Mouse (Mus musculus): Measurements from ENCODE around the gene Scgb1a1. TPM values are rescaled to one million over a fixed set of nuclear protein-coding genes. Genes with fewer than 3 reads are reported as not detected.

Gene Scgb1a1
- polyA plus RNA-seq, 1 experiment from 2014 or later: not detected

DNA sequence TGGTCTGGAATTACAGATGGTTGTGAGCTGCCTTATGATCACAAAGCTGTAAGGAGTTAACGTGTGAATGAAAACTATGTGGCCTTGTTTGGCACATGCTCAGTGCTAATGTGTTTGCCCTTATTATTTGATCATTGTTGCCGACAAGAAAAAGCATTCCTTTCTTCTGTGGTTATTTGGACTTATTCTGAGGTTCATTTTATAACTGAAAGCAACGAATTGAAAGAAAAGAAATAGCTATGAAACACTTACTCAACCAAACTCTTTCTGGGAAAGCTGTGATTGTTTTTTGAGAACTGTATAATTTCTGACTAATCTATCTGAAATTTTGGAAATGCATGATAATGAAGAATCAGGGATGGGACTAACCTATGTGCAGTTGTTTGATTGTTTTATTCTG, 52.7 kb downstream of the Scgb1a1 start:
- no peak for ATAC-seq (ENCODE audit: extremely low read depth, insufficient number of reproducible peaks, low FRiP score, low TSS enrichment)
- WGBS: 71% methylated on average over 3 of the region's 3 CpGs
- H3K36me3 ChIP-seq: no peaks in the 10 kb centered on the region

DNA sequence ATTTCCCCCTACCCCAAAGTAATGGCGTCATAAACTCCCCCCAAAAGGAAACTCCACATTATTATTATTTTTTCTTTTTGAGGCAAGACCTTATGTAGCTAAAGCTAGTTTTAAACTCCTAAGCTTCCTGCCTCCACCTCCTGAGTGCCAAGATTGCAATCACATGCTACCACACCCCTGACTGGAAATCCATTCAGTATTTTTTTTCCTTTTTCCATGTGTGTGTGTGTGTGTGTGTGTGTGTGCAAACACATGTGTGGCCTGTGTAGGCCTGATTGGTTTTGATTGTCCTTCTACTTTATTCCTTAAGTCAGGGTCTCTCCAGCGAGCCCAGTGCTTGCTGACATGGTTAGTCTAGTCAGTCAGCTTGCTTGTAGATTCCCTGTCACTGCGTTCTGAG, 53.3 kb downstream of the Scgb1a1 start:
- Histone ChIP-seq H3K36me3 (no peaks in the 10 kb centered on the region), H3K27ac (replicated peaks) (no peak overlapping the region), H3K4me1 (peaks cover 39% of the 10 kb centered on the region), H3K27me3 (replicated peaks) (no peaks in the 10 kb centered on the region), H3K4me2 (no peak overlapping the region), H3K9me3 (no peaks in the 10 kb centered on the region), H3K9ac (no peak overlapping the region), H3K4me3 (no peak overlapping the region)
- ATAC-seq (ENCODE audit: extremely low read depth, insufficient number of reproducible peaks, low FRiP score, low TSS enrichment): no peak
- WGBS: 87% methylated on average over 3 of the region's 3 CpGs

More for the DNA sequence above, 52.7 kb downstream of the Scgb1a1 start:
- no peak overlapping the region for H3K9ac ChIP-seq
- H3K4me2 ChIP-seq: no peak overlapping the region
- no peaks in the 10 kb centered on the region for H3K27me3 ChIP-seq (replicated peaks)
- no peak overlapping the region for H3K4me3 ChIP-seq
- H3K9me3 ChIP-seq: no peaks in the 10 kb centered on the region
- peaks cover 39% of the 10 kb centered on the region for H3K4me1 ChIP-seq
- no peak overlapping the region for H3K27ac ChIP-seq (replicated peaks)

Other genes with a start within 250 kb of the Scgb1a1 start
- gene Gng3, start 248.8 kb downstream of the Scgb1a1 start, polyA plus RNA-seq (2015; fragmentation: Nextera tagmentation; extraction: Ambion mirVana): 2.2 TPM in 2 replicates
- gene Lrrn4cl, start 237.2 kb downstream of the Scgb1a1 start, polyA plus RNA-seq (2015; fragmentation: Nextera tagmentation; extraction: Ambion mirVana): 0.79 and 0.88 TPM in 2 replicates
- 112 and 139 TPM in 2 replicates for gene Ubxn1, start 216.5 kb downstream of the Scgb1a1 start, polyA plus RNA-seq (2015; fragmentation: Nextera tagmentation; extraction: Ambion mirVana)
- 56.6 and 62.6 TPM in 2 replicates for gene Uqcc3, start 207.0 kb downstream of the Scgb1a1 start, polyA plus RNA-seq (2015; fragmentation: Nextera tagmentation; extraction: Ambion mirVana)
- gene Lbhd1, start 204.2 kb downstream of the Scgb1a1 start, polyA plus RNA-seq (2015; fragmentation: Nextera tagmentation; extraction: Ambion mirVana): 48.2 and 49.5 TPM in 2 replicates
- gene Gm49403, start 204.0 kb downstream of the Scgb1a1 start, polyA plus RNA-seq (2015; fragmentation: Nextera tagmentation; extraction: Ambion mirVana): not detected in 2 replicates
- 61.9 and 71.3 TPM in 2 replicates for gene 1810009A15Rik, start 199.1 kb downstream of the Scgb1a1 start, polyA plus RNA-seq (2015; fragmentation: Nextera tagmentation; extraction: Ambion mirVana)
- not detected in 2 replicates for gene Gm49416, start 199.0 kb downstream of the Scgb1a1 start, polyA plus RNA-seq (2015; fragmentation: Nextera tagmentation; extraction: Ambion mirVana)
- gene Ints5, start 195.0 kb downstream of the Scgb1a1 start, polyA plus RNA-seq (2015; fragmentation: Nextera tagmentation; extraction: Ambion mirVana): 23.9 and 25.5 TPM in 2 replicates
- 63.5 and 63.8 TPM in 2 replicates for gene Ganab, start 189.9 kb downstream of the Scgb1a1 start, polyA plus RNA-seq (2015; fragmentation: Nextera tagmentation; extraction: Ambion mirVana)
- 40.6 and 41.4 TPM in 2 replicates for gene B3gat3, start 167.6 kb downstream of the Scgb1a1 start, polyA plus RNA-seq (2015; fragmentation: Nextera tagmentation; extraction: Ambion mirVana)
- gene Rom1, start 158.6 kb downstream of the Scgb1a1 start, polyA plus RNA-seq (2015; fragmentation: Nextera tagmentation; extraction: Ambion mirVana): 2.4 and 2.7 TPM in 2 replicates
- gene Eml3, start 158.4 kb downstream of the Scgb1a1 start, polyA plus RNA-seq (2015; fragmentation: Nextera tagmentation; extraction: Ambion mirVana): 14.4 and 14.9 TPM in 2 replicates
- 83.6 and 88.0 TPM in 2 replicates for gene Mta2, start 146.1 kb downstream of the Scgb1a1 start, polyA plus RNA-seq (2015; fragmentation: Nextera tagmentation; extraction: Ambion mirVana)
- 16.3 and 17.1 TPM in 2 replicates for gene Tut1, start 134.1 kb downstream of the Scgb1a1 start, polyA plus RNA-seq (2015; fragmentation: Nextera tagmentation; extraction: Ambion mirVana)
- gene Eef1g, start 120.9 kb downstream of the Scgb1a1 start, polyA plus RNA-seq (2015; fragmentation: Nextera tagmentation; extraction: Ambion mirVana): 251 and 281 TPM in 2 replicates
- gene Ahnak, start 98.7 kb downstream of the Scgb1a1 start, polyA plus RNA-seq (2015; fragmentation: Nextera tagmentation; extraction: Ambion mirVana): 22.8 TPM in 2 replicates
- gene Asrgl1, start 47.7 kb upstream of the Scgb1a1 start, polyA plus RNA-seq (2015; fragmentation: Nextera tagmentation; extraction: Ambion mirVana): 12.6 and 13.7 TPM in 2 replicates

Measured in heart, embryonic 13.5 days (tissue).